Mouse (Mus musculus) thymus, postnatal 0 days (tissue): ENCODE data around the gene 1700029H14Rik. TPM values are rescaled to one million over a fixed set of nuclear protein-coding genes. Genes with fewer than 3 reads are reported as not detected.

Experiments
- DNase-seq: peaks from one replicate; pipeline ENCODE4 v3.0.0-alpha.2; 2015; ENCODE audit warnings: low spot score
- polyA plus RNA-seq: library from polyadenylated mRNA; unstranded; fragments of >200 nt; fragmentation: Nextera tagmentation; extraction: Ambion mirVana; gene quantifications from 2 replicates; pipeline ENCODE4 v1.2.1, GENCODE M21; 2015

The 1700029H14Rik gene
- polyA plus RNA-seq, 1 experiment from 2014 or later: not detected

GRCm38 (mm10) chr8:13506849-13507248 lies 55.4 kb downstream of the 1700029H14Rik start:
- DNase-seq: no peak

GRCm38 (mm10) chr8:13504894-13505674 lies 57.2 kb downstream of the 1700029H14Rik start:
- DNase-seq: no peak

GRCm38 (mm10) chr8:13503936-13504606 lies 58.2 kb downstream of the 1700029H14Rik start:
- no peak for DNase-seq

GRCm38 (mm10) chr8:13501221-13501620 lies 61.0 kb downstream of the 1700029H14Rik start:
- DNase-seq: no peak

Other genes starting within 250 kb of the 1700029H14Rik start
- gene Tfdp1, start 223.7 kb downstream of the 1700029H14Rik start, polyA plus RNA-seq: 222 and 235 TPM in 2 replicates
- 0.41 and 0.42 TPM in 2 replicates for gene Atp4b, start 165.6 kb downstream of the 1700029H14Rik start, polyA plus RNA-seq
- 0.03 TPM in 1 of 2 replicates, not detected in the other for gene Grk1, start 157.4 kb downstream of the 1700029H14Rik start, polyA plus RNA-seq
- gene Tmem255b, start 127.3 kb downstream of the 1700029H14Rik start, polyA plus RNA-seq: 0.55 and 0.99 TPM in 2 replicates
- 169 and 187 TPM in 2 replicates for gene Gas6, start 68.0 kb downstream of the 1700029H14Rik start, polyA plus RNA-seq
- 24.2 TPM in 2 replicates for gene Rasa3, start 115.1 kb upstream of the 1700029H14Rik start, polyA plus RNA-seq
- 0.08 TPM in 1 of 2 replicates, not detected in the other for gene Cfap97d2, start 143.4 kb upstream of the 1700029H14Rik start, polyA plus RNA-seq
- gene Cdc16, start 195.2 kb upstream of the 1700029H14Rik start, polyA plus RNA-seq: 101 and 102 TPM in 2 replicates
- 37.6 and 45.9 TPM in 2 replicates for gene Upf3a, start 223.2 kb upstream of the 1700029H14Rik start, polyA plus RNA-seq